Mouse (Mus musculus) forebrain, embryonic 14.5 days (tissue): ENCODE measurements around the gene Celf2. TPM values are rescaled to one million over a fixed set of nuclear protein-coding genes. Genes with fewer than 3 reads are reported as not detected.

Experiments used
- ATAC-seq: fragments of 200-750 bp; cut with Nextera tagmentation; 2 replicates; pipeline ENCODE4 v1.8.0; 2017; ENCODE audit warnings: mild to moderate bottlenecking, moderate library complexity
- DNase-seq: peaks from one replicate; pipeline ENCODE4 v3.0.0-alpha.2; 2015; ENCODE audit warnings: low spot score
- H3K27ac ChIP-seq: fragments of 300-500 bp; sonication (generic); 2 replicates; pipeline ENCODE4 v1.5.1; 2014; ENCODE audit warnings: low read depth, mild to moderate bottlenecking, control low read depth, low read length, moderate library complexity
- H3K27me3 ChIP-seq: fragments of 300-500 bp; sonication (generic); replicated peaks from 2 replicates; pipeline ENCODE4 v1.6.1; 2014; ENCODE audit warnings: low read length, control low read depth, mixed read lengths; ENCODE audit not compliant: control insufficient read depth, insufficient read depth
- H3K36me3 ChIP-seq: fragments of 300-500 bp; sonication (generic); 2 replicates; pipeline ENCODE4 v1.6.1; 2014; ENCODE audit warnings: low read length, control low read depth; ENCODE audit not compliant: control insufficient read depth, insufficient read depth
- H3K4me1 ChIP-seq: fragments of 300-500 bp; sonication (generic); 2 replicates; pipeline ENCODE4 v1.6.1; 2014; ENCODE audit warnings: antibody characterized with exemption, low read length, control low read depth; ENCODE audit not compliant: control insufficient read depth, insufficient read depth
- H3K4me2 ChIP-seq: fragments of 300-500 bp; sonication (generic); 2 replicates; pipeline ENCODE4 v1.6.1; 2014; ENCODE audit warnings: mild to moderate bottlenecking, control low read depth, low read length
- H3K4me3 ChIP-seq: fragments of 300-500 bp; sonication (generic); 2 replicates; pipeline ENCODE4 v1.5.1; 2014; ENCODE audit warnings: low read depth, low read length, control low read depth
- H3K9ac ChIP-seq: fragments of 300-500 bp; sonication (generic); 2 replicates; pipeline ENCODE4 v1.6.1; 2014; ENCODE audit warnings: mild to moderate bottlenecking, low read length, control low read depth, moderate library complexity
- H3K9me3 ChIP-seq: fragments of 300-500 bp; sonication (generic); replicated peaks from 2 replicates; pipeline ENCODE4 v1.6.1; 2016; ENCODE audit warnings: low read length, control low read depth, mixed read lengths; ENCODE audit not compliant: control insufficient read depth
- WGBS: fragments of 180-500 bp; shearing (Covaris S2); extraction: QIAGEN DNeasy Blood & Tissue Kit; methylation state at CpG from one replicate; pipeline ENCODE4 v1.1.7; 2014; 5-methylcytosine and 5-hydroxymethylcytosine counted together
- polyA plus RNA-seq: library from polyadenylated mRNA; unstranded; fragments of >200 nt; fragmentation: Nextera tagmentation; extraction: Ambion mirVana; gene quantifications from 2 replicates; pipeline ENCODE4 v1.2.1, GENCODE M21; 2014

The Celf2 gene
- polyA plus RNA-seq, 1 experiment from 2014 or later = 198 TPM

DNA sequence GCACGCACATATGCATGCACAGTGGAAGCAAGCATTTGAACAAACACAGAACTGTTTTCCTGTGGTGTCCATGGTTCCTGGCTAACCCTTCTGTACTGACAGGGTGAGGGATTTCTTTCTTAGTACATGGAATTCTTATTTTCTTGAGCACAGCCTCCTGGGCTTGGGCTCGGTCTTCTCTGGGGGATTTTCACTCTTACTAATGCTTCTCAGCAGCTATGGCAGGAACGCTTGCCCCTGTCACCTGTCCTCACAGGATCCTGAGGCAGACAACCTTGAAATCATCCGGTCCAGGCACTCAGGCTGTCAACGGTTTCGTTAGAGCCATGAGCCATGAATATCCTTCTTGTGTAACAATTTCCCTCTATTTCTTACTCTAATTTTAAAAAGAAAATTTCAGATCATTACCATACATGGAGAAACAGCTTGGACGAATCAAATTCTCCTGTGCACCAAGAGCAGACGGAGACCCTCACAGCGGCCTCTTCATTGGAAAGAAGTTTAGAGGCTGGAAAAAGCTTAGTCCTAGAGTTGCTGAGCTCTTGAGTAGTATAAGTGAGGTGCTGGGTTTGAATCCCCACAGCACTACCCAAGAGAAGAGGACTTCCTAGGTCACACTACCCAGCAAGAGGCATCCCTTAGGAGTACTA lies 426.9 kb downstream of the Celf2 start:
- no peaks in the 10 kb centered on the region for H3K27me3 ChIP-seq
- no peak overlapping the region for H3K4me3 ChIP-seq
- 0 out of 2 replicates have a peak overlapping the region, but pooled peaks have one; percentile 8 for H3K9ac ChIP-seq
- peak overlapping the region; percentile 27; the same call in 1 of the 2 replicates for H3K27ac ChIP-seq
- 75% methylated on average over 9 of the region's 9 CpGs for WGBS
- DNase-seq = no peak
- H3K9me3 ChIP-seq = peaks cover 3% of the 10 kb centered on the region
- H3K4me1 ChIP-seq = peaks cover 22% of the 10 kb centered on the region
- no peak overlapping the region; the same call in 1 of the 2 replicates for H3K4me2 ChIP-seq
- no peaks in the 10 kb centered on the region for H3K36me3 ChIP-seq
- ATAC-seq = no peak

DNA sequence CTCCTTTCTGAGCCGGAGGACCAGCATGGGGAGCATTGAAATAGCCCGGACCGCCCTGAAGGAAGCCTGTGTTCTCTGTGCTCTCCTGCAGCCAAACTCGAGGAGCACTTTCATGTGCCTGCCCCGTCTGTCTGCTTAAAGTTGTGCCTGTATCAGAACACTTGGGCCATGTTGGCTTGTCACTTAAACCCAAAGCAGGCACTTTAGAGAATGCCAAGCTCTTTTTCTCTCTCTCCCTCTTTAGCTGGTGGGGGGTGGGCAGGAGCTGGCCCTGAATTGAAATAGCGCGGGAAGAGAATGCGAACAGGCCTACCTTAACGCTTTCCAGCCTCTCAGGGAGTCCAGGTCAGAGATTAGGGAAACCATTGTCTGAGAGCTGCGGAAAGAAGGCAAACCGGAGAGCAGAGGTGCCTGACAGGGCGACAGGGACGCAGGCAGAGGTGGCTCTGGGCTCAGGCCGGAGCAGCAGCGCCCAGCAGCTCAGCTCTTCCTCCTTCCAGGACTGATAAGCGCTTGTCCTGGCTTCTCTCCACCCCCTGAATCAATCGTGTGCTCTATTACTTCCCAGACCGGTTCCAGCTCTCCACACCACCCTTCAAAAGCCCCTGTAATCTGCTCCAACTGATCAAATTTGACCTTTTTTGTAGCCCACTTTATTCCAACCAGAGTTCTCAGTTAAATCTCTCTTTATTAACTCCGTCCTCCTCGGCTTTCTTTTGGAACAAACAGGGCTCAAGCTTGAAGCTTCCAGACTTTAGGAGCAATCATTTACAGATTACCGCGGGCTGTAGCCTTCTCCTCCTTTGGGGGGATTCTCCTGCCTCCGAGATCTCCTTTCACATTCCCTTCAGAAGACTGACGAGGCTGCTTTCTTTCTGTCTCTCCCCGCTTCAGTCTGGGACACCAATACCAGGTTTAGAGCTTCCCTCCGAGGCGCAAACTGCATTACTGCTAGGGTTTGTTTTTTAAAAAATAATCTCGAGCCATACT lies 428.3 kb downstream of the Celf2 start:
- Histone ChIP-seq H3K4me1 (peaks cover 21% of the 10 kb centered on the region), H3K9ac (peak overlapping the region; percentile 67), H3K4me2 (peak overlapping the region; percentile 53), H3K9me3 (peaks cover 14% of the 10 kb centered on the region), H3K4me3 (peak overlapping the region; percentile 13), H3K27me3 (no peaks in the 10 kb centered on the region), H3K36me3 (no peaks in the 10 kb centered on the region), H3K27ac (peak overlapping the region; percentile 67)
- peak; percentile 51 for DNase-seq
- peak; percentile 68 for ATAC-seq
- WGBS = 4% methylated on average over 28 of the region's 28 CpGs

DNA sequence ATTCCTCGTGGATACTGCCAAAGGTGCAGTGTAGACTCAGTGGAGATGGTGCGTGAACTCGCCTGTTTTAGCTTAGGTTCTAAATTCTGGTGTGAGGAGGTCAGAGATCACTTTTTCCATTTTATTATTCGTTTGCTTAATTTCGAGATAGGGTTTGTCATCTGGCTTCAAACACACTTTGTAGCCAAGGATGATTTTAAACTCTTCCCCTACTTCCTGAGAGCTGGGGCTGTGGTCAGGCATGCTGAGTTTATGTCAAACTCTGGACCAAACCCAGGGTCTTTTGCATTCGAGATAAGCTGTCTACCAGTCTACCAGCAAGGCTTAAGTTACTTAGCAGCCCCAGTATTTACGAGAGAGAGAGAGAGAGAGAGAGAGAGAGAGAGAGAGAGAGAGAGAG lies 429.3 kb downstream of the Celf2 start:
- Histone ChIP-seq H3K36me3 (no peaks in the 10 kb centered on the region), H3K27ac (no peak overlapping the region), H3K27me3 (no peaks in the 10 kb centered on the region), H3K9me3 (peaks cover 14% of the 10 kb centered on the region), H3K4me3 (no peak overlapping the region), H3K4me2 (no peak overlapping the region), H3K4me1 (peaks cover 21% of the 10 kb centered on the region), H3K9ac (no peak overlapping the region)
- DNase-seq = no peak
- no peak for ATAC-seq
- WGBS = 73% methylated on average over 7 of the region's 7 CpGs

DNA sequence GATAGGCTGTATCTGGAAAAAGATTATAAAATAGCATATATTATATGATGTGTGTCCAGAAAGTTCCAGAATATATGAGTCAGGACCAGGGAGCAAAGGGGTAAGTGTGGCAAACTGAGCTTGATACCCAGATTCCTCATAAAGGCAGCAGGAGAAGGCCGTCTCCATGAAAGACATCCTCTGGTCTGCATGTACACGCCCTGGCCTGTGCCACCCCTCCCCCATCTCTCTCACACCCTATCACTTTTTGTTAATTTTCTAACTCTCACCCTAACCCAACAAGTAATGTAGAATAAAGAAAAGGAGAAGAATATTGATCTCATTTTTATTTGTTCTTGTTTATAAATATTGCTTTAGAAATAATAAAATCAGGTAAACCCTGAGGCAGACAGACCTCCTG lies 430.0 kb downstream of the Celf2 start:
- H3K27me3 ChIP-seq = no peaks in the 10 kb centered on the region
- peaks cover 21% of the 10 kb centered on the region for H3K4me1 ChIP-seq
- WGBS = 87% methylated on average over 2 of the region's 2 CpGs
- H3K9me3 ChIP-seq = peaks cover 14% of the 10 kb centered on the region
- DNase-seq = no peak
- no peak overlapping the region for H3K4me3 ChIP-seq
- ATAC-seq = no peak
- H3K27ac ChIP-seq = no peak overlapping the region
- no peak overlapping the region for H3K9ac ChIP-seq
- no peaks in the 10 kb centered on the region for H3K36me3 ChIP-seq
- H3K4me2 ChIP-seq = no peak overlapping the region

DNA sequence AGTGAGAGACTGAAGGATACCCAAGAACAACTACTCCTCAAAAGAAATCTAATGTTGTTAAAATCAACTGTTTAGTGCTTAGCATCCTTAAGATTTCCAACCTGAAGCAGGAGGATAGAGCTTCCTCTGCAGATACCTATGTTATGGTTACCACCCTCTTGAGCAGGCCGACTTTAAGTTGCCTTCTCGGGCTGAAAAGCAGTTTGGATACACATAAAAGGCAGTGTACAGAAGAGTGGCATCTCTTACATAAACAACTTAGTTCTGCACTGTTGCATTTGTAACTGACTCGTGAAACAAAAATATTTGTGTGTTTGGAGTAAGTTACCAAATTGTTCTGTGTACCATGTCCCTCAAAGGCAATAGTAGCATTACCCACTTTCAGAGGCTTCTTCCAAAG lies 435.6 kb downstream of the Celf2 start:
- Histone ChIP-seq H3K4me1 (no peaks in the 10 kb centered on the region), H3K27ac (no peak overlapping the region), H3K27me3 (no peaks in the 10 kb centered on the region), H3K9ac (no peak overlapping the region), H3K4me2 (no peak overlapping the region), H3K4me3 (no peak overlapping the region), H3K36me3 (no peaks in the 10 kb centered on the region), H3K9me3 (peaks cover 14% of the 10 kb centered on the region)
- no peak for ATAC-seq
- WGBS = 68% methylated on average over 3 of the region's 3 CpGs
- DNase-seq = no peak

DNA sequence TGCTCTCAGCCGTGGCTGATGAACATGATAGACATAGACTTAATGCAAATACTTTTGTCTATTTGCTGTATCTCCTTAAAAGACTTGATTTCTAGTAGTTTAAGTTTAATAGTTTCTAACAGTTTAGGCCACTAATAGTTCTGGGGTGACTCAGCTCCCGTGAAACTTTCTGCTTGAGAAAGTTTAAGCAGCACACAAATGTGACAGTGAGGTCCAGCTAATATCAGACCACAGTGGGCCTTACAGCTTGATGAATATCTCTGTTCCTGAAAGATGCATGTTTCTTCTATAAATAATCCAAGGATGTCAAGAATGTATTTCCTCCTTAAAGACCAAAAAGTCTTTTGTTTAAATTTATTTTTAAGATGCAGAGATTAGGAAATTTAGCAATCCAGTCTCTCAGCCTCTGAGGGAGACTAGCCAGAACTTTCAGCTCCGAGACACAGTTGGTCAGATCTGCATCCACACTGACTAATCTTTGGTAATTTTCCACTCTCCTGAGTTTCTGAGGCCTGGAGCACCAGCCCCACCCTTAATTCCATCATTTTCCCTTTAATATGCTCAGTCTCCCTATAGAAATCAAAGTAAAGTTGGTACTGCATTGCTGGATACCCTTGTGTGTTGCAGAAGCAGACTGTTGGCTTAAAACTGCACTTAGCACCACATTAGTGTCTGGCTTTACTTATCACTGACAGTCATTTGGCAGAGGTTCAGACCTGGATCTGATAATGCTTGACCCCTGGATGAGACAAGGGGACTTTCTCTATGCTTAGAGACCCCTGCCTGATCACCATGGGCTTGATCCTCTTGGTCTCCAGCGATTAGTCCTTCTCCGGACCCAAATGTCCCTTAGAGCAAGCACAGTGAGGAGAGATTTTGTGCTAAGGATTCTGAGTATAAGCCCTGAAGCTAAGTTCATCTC lies 436.8 kb downstream of the Celf2 start:
- no peak for ATAC-seq
- 75% methylated on average over 5 of the region's 5 CpGs for WGBS

DNA sequence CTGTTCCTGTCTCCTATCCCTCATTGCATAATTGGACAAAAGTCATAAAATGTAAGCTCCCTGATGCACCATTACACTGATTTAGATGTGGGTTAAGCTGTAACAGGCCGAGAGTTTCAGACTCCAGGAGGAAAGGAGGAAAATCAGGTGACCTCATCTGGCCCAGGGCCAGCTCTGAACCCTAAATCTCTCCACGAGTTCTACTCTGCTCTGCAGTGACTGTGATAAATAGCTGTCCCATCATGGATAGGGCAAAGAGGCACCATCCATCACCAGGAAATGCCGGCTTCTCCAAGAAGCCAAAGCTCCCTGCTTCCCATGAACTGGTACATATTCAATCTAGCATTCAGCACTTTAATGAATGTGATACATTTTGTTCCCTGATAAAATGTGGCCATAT lies 439.9 kb downstream of the Celf2 start:
- Histone ChIP-seq H3K36me3 (no peaks in the 10 kb centered on the region), H3K4me2 (no peak overlapping the region), H3K9me3 (no peaks in the 10 kb centered on the region), H3K27ac (no peak overlapping the region), H3K9ac (no peak overlapping the region), H3K27me3 (no peaks in the 10 kb centered on the region), H3K4me1 (peaks cover 6% of the 10 kb centered on the region; the same call in 1 of the 2 replicates), H3K4me3 (no peak overlapping the region)
- WGBS = 68% methylated on average over 3 of the region's 3 CpGs
- DNase-seq = no peak
- no peak for ATAC-seq

More for the DNA sequence above, 436.8 kb downstream of the Celf2 start:
- Histone ChIP-seq H3K36me3 (no peaks in the 10 kb centered on the region), H3K9ac (no peak overlapping the region), H3K4me1 (peaks cover 6% of the 10 kb centered on the region; the same call in 1 of the 2 replicates), H3K4me3 (no peak overlapping the region), H3K27me3 (no peaks in the 10 kb centered on the region), H3K27ac (no peak overlapping the region), H3K4me2 (no peak overlapping the region), H3K9me3 (peaks cover 12% of the 10 kb centered on the region)
- DNase-seq = no peak

DNA sequence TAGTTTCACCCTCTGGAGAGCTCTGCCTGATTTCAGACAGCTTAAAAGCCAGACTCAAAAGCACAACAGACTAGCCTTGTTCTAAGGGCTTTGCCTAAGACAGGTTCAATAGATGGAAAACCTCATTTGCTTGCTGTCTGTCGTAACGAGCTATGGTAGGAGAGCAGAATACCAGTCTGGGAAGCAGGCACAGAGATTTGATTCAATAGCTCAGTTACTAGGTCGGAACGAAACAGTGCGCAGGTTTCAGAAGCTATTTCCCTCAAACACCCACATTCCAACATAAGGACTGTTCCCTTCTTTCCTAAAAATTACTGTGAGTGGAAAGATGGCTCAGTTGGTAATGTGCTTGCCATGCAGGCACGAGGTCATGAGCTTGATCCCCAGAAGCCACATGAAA lies 441.1 kb downstream of the Celf2 start:
- Histone ChIP-seq H3K9me3 (no peaks in the 10 kb centered on the region), H3K36me3 (no peaks in the 10 kb centered on the region), H3K4me2 (no peak overlapping the region), H3K4me1 (peaks cover 14% of the 10 kb centered on the region), H3K27ac (no peak overlapping the region), H3K4me3 (no peak overlapping the region), H3K9ac (no peak overlapping the region), H3K27me3 (no peaks in the 10 kb centered on the region)
- 51% methylated on average over 6 of the region's 6 CpGs for WGBS
- no peak for ATAC-seq
- no peak for DNase-seq
